Mouse (Mus musculus) v-Abl transformed pro-B cells (cell line): Measurements from ENCODE around the gene Rtkn2.
"Not testable (repeated sequence)": the region's sequence is repeated elsewhere in the genome, so short reads cannot be mapped to it uniquely, and the experiment has no call there.

Experiments
- in situ Hi-C, 2 experiments: fragments of 400-800 bp; cut with MboI; formaldehyde crosslinking; loops; one replicate each; pipeline ENCODE4 v1.15.1; 2025; ENCODE audit not compliant: unreplicated experiment in 2 of 2

Rtkn2 gene

DNA sequence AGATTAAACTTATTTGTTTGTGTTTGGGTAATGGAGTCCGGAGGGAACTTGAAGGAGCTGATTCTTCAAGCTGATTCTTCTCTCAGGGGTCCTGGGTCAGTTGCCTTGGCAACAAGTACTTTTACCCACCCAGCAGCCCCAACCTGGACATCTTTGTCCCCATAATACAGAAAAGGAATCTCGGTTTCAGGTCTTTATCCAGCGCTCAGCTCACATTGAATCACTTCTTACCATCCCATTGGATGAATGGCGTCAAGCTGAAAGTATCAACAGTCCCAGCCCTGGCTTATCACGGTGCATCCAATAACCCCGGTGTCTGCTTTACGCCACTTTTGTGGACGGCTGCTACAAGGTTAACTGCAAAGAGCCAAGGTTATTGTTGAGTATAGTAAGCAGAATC, 89.1 kb downstream of the Rtkn2 start:
- in situ Hi-C loops: loop anchor here in 1 of 2 experiments (10.0 kb wide), 1 partner anchor 524 kb away; the partner anchor contains the start of gene Ado

DNA sequence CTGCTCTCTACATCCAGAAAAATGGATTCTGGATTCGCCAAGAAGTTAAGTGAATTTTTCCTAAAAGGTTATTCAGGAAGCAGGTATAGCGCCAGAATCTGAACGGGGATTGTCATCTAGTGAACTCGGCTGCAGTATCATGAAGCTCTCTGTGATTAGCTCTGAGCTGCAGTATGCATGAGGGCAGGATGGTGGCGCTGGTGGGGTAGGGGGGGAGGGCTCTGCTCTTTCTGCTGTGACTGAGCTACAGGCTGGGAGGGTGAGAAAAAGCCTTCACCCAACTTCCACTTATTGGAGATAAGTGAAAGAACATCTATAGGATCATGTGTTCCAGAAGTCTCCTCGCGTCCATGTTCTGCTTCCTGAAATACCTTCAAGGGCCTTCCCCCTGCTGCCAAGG, 91.7 kb downstream of the Rtkn2 start:
- in situ Hi-C loops: no loop called here

DNA sequence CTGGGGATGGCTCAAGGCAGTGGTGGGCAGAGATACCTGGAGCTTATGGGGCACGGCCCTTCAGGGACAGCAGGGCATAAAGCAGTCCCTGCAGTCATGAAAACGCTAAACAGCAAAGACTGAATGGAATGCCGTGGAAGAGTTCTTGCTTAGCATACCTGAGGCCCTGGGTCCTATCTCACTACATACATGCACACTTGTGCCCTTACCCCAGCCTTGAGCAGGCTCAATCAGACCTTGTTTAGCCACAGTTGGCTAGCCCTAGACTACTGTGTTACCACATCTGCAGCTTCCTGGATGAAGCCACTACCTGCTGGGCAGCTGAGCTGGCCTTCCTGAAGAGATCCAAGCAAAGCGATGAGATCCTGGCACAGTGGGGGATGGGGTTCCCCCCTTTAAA, 93.3 kb downstream of the Rtkn2 start:
- in situ Hi-C loops: no loop called here

DNA sequence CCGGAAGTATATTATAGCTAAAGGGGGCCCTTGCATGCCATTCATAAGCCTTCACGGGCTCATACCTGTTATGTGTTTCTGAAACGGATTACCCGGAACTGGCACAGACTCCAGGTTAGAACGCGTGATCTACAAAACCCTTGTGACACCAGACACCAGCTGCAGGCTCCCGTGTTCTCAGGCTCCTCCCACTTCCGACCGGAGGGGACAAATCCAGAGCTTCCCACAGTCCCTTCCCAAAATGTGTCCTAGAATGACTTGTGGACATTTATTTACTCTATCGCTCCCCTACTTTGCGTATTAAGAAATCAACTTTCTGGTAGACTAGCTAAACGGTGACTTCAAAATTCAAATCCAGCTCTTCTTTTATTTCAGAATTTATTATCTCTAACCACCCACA, 94.9 kb downstream of the Rtkn2 start:
- in situ Hi-C loops: no loop called here

DNA sequence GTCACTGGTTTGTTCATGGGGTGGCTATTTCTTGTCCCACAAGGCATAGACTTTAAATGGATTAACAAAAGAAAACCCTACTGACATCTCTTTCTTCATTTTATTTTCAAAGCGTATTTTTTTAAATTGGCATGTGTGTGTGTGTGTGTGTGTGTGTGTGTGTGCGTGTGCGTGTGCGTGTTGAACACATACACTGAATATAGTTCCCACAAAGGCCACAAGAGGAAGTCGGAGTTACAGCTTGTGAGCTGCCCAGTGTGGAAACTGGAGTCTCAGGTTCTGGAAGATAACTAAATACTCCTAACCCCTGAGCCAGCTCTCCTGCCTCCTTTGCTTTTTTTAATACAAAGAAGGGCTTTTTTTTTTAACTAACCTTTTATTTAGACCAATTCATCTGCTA, 95.8 kb downstream of the Rtkn2 start:
- in situ Hi-C loops: no loop called here

DNA sequence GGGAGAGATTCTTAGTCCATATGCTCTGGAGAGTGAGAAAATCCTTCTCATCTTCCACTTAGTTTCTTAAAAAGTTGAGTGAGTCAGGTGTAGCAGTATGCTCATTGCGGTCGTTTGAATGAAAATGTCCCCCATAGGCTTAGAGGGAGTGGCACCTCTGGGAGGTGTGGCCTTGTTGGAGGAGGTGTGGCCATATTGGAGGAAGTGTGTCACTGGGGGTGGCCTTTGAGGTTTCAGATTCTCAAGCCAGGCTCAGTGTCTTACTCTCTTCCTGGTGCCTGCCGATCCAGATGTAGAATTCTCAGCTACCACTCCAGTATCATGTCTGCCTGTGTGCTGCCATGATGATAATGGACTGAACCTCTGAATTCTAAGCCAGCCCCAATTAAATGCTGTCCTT, 99.3 kb downstream of the Rtkn2 start:
- in situ Hi-C loops: no loop called here

DNA sequence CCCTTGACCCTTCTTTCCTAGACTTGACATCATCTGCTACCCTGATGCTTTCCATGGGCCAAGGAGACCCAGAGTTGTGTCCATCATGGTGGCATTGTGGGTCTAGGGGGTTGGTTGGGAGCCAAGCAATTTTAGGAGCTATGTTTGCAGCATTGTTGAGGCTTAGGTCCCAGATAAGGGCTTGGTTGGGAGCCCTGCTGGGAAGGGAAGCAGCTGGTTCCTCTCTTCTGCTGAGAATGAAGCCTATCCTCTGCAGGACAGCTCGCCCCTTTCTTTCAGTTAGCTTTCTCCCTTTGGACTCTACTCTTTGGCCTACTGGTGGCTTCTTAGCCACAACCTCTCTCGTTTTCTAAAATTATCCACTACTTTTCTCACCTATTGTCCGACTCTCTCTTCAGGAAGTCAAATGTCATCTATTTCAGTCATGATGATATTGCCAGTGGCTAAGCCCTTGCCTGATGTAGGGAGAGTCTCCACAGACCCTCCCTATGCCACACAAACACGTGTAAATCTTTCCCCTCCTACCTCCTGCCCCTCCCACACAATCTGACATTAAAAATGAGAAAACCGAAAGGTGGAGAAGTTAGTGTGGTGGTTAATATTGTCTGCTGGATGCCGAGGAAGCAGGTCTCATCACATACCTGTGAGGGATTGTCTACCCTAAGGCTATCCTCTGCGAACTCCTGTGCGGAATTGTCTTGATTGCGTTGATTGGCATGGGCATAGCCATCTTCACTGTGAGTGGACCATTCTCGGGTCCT, 100.7 kb downstream of the Rtkn2 start:
- in situ Hi-C loops: no loop called here

DNA sequence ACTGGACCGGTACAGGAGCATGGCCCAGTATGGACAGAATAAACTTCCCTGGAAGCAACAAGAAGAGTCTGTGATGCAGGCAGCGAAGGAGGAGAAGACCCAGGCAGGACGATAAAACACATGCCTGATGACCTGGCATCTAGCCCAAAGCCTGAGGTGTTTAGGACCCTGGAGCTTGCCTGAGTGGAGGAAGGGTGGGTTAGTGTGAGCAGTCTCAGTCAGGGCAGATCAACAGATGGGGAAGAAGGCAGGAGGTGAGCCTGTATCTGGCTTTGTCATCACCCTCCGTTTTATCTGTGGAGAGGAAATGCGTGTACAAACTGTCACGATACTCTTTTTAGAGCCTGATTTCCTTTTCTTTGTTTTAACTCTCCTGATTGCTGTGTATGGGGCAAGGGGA, 102.3 kb downstream of the Rtkn2 start:
- in situ Hi-C loops: no loop called here

DNA sequence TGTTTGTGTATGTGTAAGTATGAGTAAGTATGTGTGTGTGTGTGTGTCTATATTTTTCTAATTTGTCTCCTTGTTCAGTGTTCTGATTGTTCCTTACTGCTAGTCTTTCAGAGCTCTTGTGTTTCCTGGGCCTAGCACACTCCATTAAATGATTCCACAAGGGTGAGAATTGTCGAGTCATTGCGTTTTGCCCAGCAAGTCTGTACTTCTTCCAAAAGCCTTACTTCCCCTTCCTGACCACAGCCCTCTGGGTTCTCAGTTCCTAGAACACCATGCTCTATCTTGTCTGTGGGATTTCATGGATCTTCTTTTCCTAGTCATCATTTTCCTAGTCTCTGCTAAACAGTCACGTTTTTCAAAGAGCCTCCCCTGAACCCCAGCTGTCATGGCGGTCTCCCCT, 106.2 kb downstream of the Rtkn2 start:
- in situ Hi-C loops: no loop called here

DNA sequence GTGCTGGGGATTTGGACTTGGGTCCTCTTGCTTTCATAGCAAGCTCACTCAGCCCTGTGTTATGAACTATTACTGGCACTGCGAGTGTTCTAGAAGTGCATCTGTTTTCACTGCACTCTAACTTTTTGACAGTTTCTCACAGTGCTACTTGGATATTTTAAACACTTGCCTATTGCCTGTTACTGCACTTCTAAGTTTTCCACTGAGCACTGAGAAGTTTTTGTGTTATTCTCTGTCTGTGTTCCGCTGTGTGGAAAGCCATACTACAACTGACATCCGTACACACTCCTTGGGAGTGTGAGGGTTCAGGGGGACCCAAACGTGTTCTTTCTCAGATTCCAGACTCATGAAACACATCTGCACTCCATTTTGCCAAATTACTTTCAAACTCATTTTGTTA, 107.6 kb downstream of the Rtkn2 start:
- in situ Hi-C loops: no loop called here

DNA sequence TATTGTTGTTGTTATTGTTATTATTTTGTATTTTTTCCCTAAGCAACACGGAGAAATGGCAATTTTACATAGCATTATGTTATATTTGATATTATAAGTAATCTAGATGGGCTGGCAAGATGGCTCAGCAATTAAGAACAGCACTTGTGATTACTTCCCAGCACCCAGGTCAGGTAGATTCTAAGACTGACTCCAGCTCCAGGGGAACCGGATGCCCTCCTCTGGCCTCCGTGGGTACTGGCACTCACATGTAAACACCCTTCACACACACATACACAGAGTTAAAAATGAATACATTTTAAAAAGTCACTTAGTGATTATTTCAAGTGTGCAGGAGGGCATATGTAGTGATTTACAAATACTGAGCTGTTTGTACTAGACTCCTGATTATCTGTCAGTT, 108.4 kb downstream of the Rtkn2 start:
- in situ Hi-C loops: no loop called here

DNA sequence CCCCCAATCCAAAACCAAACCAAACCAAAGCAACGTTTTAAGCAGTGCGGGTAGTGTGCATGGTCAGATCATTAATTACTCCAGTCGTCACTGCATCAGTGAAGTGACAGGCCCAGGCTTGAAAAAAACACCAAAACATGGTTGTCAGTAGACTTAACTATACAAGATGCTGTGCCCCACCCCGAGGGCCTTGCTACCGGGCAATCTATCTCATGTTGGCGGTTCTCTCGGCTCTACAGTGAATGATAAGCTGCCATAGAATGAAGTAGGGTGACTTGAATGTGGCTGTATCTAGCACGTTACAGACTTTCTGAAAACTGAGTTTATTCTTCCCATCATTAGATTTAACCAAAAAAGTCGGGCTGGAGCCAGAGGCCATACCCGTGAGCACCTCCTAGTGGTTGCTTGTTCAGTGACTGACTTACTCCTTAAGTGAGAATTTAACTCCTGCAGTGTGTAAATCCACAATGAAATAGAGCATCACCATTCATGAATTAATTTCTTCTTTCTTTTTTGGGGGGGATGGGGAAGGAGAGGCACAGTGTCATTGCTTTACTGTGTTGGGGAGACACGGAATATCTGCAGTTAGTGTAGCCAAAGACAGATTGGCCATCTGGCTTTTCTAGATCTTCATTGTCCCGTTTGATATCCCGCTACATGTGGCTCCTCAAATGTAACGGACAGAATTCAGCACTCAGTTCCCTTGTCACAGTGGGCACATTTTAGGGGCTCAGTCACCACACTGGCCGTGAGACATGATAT, 110.2 kb downstream of the Rtkn2 start:
- in situ Hi-C loops: no loop called here

DNA sequence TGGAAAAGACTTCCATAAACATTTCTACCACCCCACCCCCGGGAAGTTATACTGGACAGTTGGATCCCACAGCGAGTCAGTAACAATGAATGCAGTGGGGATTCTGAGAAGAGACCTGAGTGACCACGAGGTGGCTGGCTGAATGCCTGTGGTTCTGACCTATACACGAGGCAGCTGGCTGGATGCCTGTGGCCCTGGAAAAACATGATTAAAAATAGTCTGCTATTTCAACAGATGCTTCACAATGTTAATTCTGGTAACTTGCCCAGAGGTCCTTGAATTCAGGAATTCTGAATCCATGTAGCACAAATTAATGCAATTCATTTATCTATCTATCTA, 110.8 kb downstream of the Rtkn2 start:
- in situ Hi-C loops: no loop called here

DNA sequence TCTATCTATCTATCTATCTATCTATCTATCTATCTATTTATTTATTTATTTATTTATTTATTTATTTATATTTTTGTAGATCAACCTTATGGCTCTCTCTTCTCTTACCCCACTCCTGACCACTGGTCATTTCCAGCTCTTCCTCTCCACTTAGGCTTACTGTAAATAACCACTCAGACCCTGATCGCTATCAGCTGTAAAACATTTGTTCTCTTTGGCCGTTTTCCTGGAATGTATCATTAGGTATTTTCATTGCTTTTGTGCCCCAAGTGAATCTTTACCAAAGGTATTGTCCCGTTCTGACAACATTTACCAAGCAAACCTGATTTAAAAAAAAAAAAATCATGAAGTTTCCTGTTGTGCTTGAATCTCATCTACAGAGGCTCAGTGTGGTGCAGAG, 111.2 kb downstream of the Rtkn2 start:
- in situ Hi-C loops: no loop called here

DNA sequence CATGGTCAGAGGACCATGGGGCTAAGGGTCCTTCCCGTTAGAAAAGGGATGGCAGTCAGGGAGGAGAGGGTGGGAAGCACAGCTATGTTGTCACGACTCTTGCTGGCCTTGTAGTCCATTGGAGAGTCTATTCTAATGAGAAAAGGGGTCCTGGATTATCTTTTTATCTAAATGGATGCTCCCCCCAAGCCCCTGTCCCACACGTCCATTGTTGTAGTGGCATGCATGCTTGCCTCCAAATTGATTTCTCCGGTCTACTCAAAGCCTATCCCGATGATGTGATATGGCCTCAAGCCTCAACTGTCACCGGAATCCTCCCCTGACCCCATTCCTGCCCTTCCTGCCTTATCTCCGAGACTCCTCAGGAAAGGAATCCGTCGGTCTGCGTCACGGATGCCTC, 111.6 kb downstream of the Rtkn2 start:
- in situ Hi-C loops: no loop called here

DNA sequence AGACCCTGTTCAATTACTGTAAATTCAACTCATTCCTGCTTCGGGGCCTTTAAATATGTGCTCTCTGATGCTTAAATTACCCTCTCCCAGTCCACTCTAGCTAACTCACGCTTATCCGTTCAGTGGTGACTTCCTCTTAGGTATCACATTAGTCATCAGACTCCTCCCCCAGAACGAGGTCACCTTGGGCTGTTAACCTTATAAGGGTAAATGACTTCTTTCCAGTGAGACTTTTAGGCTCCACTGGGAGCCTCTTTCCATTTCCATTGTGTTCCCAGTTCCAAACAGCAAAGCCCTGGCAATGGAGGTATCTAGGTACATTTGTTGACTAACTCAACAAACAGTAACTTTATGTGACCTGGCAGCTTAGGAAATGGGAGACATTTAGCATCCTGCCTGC, 112.5 kb downstream of the Rtkn2 start:
- in situ Hi-C loops: no loop called here

DNA sequence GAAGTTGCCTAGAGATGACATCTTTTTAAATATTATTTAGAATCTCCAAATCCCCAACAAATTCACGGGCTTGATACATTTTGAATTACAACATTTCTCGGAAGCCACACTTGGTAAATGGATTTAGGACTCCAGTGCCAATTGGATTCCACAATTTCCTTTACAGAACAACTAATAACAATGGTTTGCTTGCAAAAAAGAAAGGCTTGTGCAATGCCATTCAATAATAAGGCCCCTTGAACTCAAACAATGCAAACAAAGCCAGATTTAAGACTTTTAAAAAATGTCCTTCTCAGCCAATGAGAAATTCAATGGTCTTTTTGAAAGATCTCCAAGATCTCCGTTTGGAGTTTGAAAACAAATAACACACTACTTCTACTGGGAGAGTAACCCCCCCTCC, 114.1 kb downstream of the Rtkn2 start:
- in situ Hi-C loops: no loop called here

DNA sequence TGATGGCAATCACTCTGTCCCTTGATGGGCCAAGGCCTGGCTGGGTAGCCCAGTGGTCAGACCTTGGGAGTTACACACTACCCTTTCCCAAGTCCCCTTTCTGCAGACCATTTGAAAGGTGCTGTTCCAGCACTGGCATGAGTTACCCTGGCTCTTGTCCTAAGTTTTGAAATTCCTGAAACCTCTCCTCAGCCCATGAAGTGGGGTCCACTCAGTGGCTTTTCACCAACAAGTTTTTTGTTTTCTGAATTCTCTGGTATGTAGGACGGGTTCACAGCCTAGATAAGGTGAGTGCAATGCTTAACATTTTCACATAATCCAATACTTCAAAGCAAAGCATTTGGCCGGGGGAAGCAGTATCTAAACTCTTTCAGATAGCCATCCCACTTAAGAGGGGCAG, 115.8 kb downstream of the Rtkn2 start:
- in situ Hi-C loops: no loop called here

DNA sequence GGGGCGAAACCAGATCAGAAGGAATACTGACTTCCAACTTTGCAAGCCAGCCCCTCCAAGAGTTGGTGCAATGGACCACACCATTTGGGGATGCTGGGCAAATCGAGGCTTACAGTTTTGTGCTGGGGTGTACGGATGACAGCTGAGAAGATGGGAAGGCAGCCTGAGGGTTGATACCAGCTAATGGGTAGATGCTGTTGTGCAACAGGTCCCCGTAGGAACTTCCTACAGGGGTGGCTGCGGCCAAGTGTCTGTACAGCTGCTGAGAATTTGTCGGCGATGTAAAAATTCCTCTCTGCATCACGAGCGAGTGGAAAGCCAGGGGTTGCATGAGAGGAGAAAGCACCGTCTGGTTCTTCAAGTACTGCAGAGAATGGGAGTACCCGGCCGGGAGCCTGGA, 117.0 kb downstream of the Rtkn2 start:
- in situ Hi-C loops: no loop called here

DNA sequence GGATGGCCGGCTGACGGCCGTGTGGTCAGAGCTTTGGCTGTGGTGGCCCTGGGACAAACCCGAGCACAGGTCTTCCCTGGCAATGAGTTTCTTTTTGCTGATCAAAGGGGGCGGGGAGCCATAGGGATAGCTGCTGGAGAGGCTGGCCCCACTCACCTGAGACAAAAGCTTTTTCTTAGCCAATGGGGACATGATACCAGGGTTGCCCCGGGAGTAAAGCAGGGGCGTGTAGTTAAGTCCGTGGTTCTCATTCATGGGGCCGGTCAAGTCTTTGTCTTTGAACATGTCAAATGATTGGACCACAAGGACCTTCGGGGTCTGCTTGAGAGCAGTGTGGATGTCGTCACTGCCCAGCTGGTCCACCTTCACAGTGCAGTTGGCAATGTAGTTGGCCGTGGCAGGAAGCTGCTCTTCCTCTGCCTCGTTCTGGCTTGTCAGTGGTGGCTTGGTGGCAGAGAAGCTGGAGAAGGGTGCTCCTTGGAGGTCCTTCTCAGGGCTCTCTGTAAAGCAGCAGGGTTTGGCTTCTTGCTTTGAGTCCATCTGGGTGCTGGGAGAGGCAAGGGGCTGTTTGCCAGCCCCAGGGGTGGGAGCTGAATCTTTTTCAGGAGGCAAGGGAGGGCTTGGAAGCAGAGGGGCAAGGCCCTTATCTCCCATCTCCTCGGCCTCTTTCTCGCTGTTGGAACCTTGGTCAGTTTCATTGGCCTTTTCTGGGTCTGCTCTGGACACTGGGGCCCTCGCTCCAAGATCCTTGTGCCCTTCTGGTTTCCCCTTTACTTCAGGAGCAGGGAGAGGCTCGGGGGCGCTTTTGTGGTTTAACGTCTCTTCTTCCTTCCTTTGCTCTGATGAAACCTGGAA, 118.7 kb downstream of the Rtkn2 start:
- in situ Hi-C loops: no loop called here

DNA sequence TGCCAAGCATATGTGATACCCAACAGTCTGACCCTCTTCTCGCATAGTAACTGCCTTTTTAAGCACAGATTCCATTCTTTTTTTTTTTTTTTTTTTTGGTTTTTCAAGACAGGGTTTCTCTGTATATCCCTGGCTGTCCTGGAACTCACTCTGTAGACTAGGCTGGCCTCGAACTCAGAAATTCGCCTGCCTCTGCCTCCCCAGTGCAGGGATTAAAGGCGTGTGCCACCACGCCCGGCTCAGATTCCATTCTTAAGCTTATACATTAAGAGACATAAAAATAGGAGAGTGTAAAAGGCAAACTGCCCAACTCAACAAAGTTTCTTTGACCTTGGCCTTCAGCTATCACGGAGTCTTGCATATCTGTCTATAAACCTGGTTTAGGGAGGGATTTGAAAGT, 120.4 kb downstream of the Rtkn2 start:
- in situ Hi-C loops: not testable (repeated sequence)
